Mouse (Mus musculus) lung, embryonic 15.5 days (tissue): ENCODE results near the gene Atp1a3. TPM values are rescaled to one million over a fixed set of nuclear protein-coding genes. Genes with fewer than 3 reads are reported as not detected.

Source experiments
- ATAC-seq: fragments of 200-750 bp; cut with Nextera tagmentation; 2 replicates; pipeline ENCODE4 v1.8.0; 2017; ENCODE audit warnings: moderate number of reproducible peaks, borderline replicate concordance; ENCODE audit not compliant: low FRiP score, low TSS enrichment; ENCODE audit errors: extremely low read depth
- H3K27ac ChIP-seq: fragments of 300-500 bp; sonication (generic); 2 replicates; pipeline ENCODE4 v1.5.1; 2015; ENCODE audit warnings: moderate library complexity, mild to moderate bottlenecking, inconsistent platforms
- H3K27me3 ChIP-seq: fragments of 300-500 bp; sonication (generic); 2 replicates; pipeline ENCODE4 v1.6.1; 2015; ENCODE audit warnings: inconsistent platforms
- H3K36me3 ChIP-seq: fragments of 300-500 bp; sonication (generic); 2 replicates; pipeline ENCODE4 v1.6.1; 2015; ENCODE audit warnings: inconsistent platforms
- H3K4me1 ChIP-seq: fragments of 300-500 bp; sonication (generic); 2 replicates; pipeline ENCODE4 v1.6.1; 2015; ENCODE audit warnings: inconsistent platforms
- H3K4me2 ChIP-seq: fragments of 300-500 bp; sonication (generic); 2 replicates; pipeline ENCODE4 v1.6.1; 2015; ENCODE audit warnings: inconsistent platforms, mild to moderate bottlenecking, moderate library complexity
- H3K4me3 ChIP-seq: fragments of 300-500 bp; sonication (generic); 2 replicates; pipeline ENCODE4 v1.5.1; 2015; ENCODE audit warnings: mild to moderate bottlenecking, inconsistent platforms
- H3K9ac ChIP-seq: fragments of 300-500 bp; sonication (generic); 2 replicates; pipeline ENCODE4 v1.6.1; 2015; ENCODE audit warnings: inconsistent platforms
- H3K9me3 ChIP-seq: fragments of 300-500 bp; sonication (generic); 2 replicates; pipeline ENCODE4 v1.6.1; 2016; ENCODE audit warnings: inconsistent platforms
- WGBS: fragments of 180-500 bp; shearing (Covaris S2); methylation state at CpG from one replicate; pipeline ENCODE4 v1.1.7; 2015; 5-methylcytosine and 5-hydroxymethylcytosine counted together
- polyA plus RNA-seq: library from polyadenylated mRNA; unstranded; fragments of >200 nt; fragmentation: Nextera tagmentation; extraction: Ambion mirVana; gene quantifications from 2 replicates; pipeline ENCODE4 v1.2.1, GENCODE M21; 2015

Atp1a3 gene
- polyA plus RNA-seq, 1 experiment from 2014 or later: 1.3 TPM

- WGBS: 54% methylated on average over 7 of the region's 7 CpGs
- H3K27ac ChIP-seq: no peak overlapping the region
- H3K27me3 ChIP-seq: peaks cover 21% of the 10 kb centered on the region
- H3K4me1 ChIP-seq: 0 out of 2 replicates have a peak, but pooled peaks cover under 1% of the 10 kb centered on the region
- ATAC-seq: no peak
- no peak overlapping the region for H3K4me3 ChIP-seq
- H3K36me3 ChIP-seq: no peaks in the 10 kb centered on the region
- H3K9me3 ChIP-seq: no peaks in the 10 kb centered on the region
- no peak overlapping the region for H3K9ac ChIP-seq
- H3K4me2 ChIP-seq: no peak overlapping the region
Observed at GRCm38 (mm10) chr7:25000211-25000610, 5.5 kb downstream of the Atp1a3 start.

- 61% methylated on average over 6 of the region's 6 CpGs for WGBS
Observed at GRCm38 (mm10) chr7:24993081-24993480, 12.7 kb downstream of the Atp1a3 start.

GRCm38 (mm10) chr7:24990478-24990877 is 15.3 kb downstream of the Atp1a3 start:
- Histone ChIP-seq H3K4me2 (no peak overlapping the region), H3K4me3 (no peak overlapping the region), H3K9ac (no peak overlapping the region), H3K27me3 (no peaks in the 10 kb centered on the region), H3K4me1 (no peaks in the 10 kb centered on the region), H3K36me3 (no peaks in the 10 kb centered on the region), H3K27ac (no peak overlapping the region), H3K9me3 (no peaks in the 10 kb centered on the region)
- ATAC-seq: no peak
- WGBS: 84% methylated on average over 8 of the region's 8 CpGs

More at GRCm38 (mm10) chr7:24993081-24993480, 12.7 kb downstream of the Atp1a3 start:
- Histone ChIP-seq H3K27me3 (no peaks in the 10 kb centered on the region), H3K4me1 (no peaks in the 10 kb centered on the region), H3K9me3 (no peaks in the 10 kb centered on the region), H3K4me3 (no peak overlapping the region), H3K4me2 (no peak overlapping the region), H3K36me3 (no peaks in the 10 kb centered on the region), H3K27ac (no peak overlapping the region), H3K9ac (no peak overlapping the region)
- no peak for ATAC-seq

- Histone ChIP-seq H3K4me3 (no peak overlapping the region), H3K9me3 (no peaks in the 10 kb centered on the region), H3K27me3 (no peaks in the 10 kb centered on the region), H3K27ac (no peak overlapping the region), H3K4me1 (no peaks in the 10 kb centered on the region), H3K36me3 (no peaks in the 10 kb centered on the region), H3K4me2 (no peak overlapping the region), H3K9ac (no peak overlapping the region)
- ATAC-seq: no peak
- 76% methylated on average over 14 of the region's 14 CpGs for WGBS
Observed at GRCm38 (mm10) chr7:24987941-24988340, 17.8 kb downstream of the Atp1a3 start.

- no peaks in the 10 kb centered on the region for H3K9me3 ChIP-seq
- H3K9ac ChIP-seq: no peak overlapping the region
- no peak for ATAC-seq
- H3K4me2 ChIP-seq: no peak overlapping the region
- no peaks in the 10 kb centered on the region for H3K4me1 ChIP-seq
- WGBS: 65% methylated on average over 5 of the region's 5 CpGs
- no peaks in the 10 kb centered on the region for H3K27me3 ChIP-seq
- no peak overlapping the region for H3K4me3 ChIP-seq
- no peaks in the 10 kb centered on the region for H3K36me3 ChIP-seq
- H3K27ac ChIP-seq: no peak overlapping the region
Observed at GRCm38 (mm10) chr7:24985799-24986198, 20.0 kb downstream of the Atp1a3 start.

GRCm38 (mm10) chr7:24984307-24984706 is 21.5 kb downstream of the Atp1a3 start:
- no peak overlapping the region for H3K4me3 ChIP-seq
- no peak overlapping the region for H3K9ac ChIP-seq
- H3K27me3 ChIP-seq: no peaks in the 10 kb centered on the region
- H3K4me1 ChIP-seq: no peaks in the 10 kb centered on the region
- H3K27ac ChIP-seq: no peak overlapping the region
- WGBS: 86% methylated on average over 2 of the region's 2 CpGs
- no peaks in the 10 kb centered on the region for H3K36me3 ChIP-seq
- H3K4me2 ChIP-seq: no peak overlapping the region
- ATAC-seq: no peak
- H3K9me3 ChIP-seq: no peaks in the 10 kb centered on the region

GRCm38 (mm10) chr7:24983396-24983795 is 22.4 kb downstream of the Atp1a3 start:
- Histone ChIP-seq H3K9ac (no peak overlapping the region), H3K4me2 (no peak overlapping the region), H3K36me3 (no peaks in the 10 kb centered on the region), H3K4me3 (no peak overlapping the region), H3K27me3 (no peaks in the 10 kb centered on the region), H3K4me1 (no peaks in the 10 kb centered on the region), H3K27ac (no peak overlapping the region), H3K9me3 (no peaks in the 10 kb centered on the region)
- ATAC-seq: no peak
- 75% methylated on average over 5 of the region's 5 CpGs for WGBS

GRCm38 (mm10) chr7:24980439-24980838 is 25.3 kb downstream of the Atp1a3 start:
- Histone ChIP-seq H3K9ac (no peak overlapping the region), H3K27ac (no peak overlapping the region), H3K4me3 (no peak overlapping the region), H3K4me1 (no peaks in the 10 kb centered on the region), H3K9me3 (no peaks in the 10 kb centered on the region), H3K36me3 (no peaks in the 10 kb centered on the region), H3K27me3 (no peaks in the 10 kb centered on the region), H3K4me2 (no peak overlapping the region)
- no peak for ATAC-seq
- 67% methylated on average over 7 of the region's 7 CpGs for WGBS

GRCm38 (mm10) chr7:24978781-24979180 is 27.0 kb downstream of the Atp1a3 start:
- Histone ChIP-seq H3K36me3 (no peaks in the 10 kb centered on the region), H3K27me3 (no peaks in the 10 kb centered on the region), H3K4me3 (no peak overlapping the region), H3K27ac (no peak overlapping the region), H3K9ac (no peak overlapping the region), H3K9me3 (no peaks in the 10 kb centered on the region), H3K4me1 (no peaks in the 10 kb centered on the region), H3K4me2 (no peak overlapping the region)
- ATAC-seq: no peak
- 81% methylated on average over 7 of the region's 7 CpGs for WGBS

GRCm38 (mm10) chr7:24974893-24975595 is 30.7 kb downstream of the Atp1a3 start:
- Histone ChIP-seq H3K4me2 (no peak overlapping the region), H3K36me3 (no peaks in the 10 kb centered on the region), H3K9ac (no peak overlapping the region), H3K27me3 (no peaks in the 10 kb centered on the region), H3K27ac (no peak overlapping the region), H3K9me3 (no peaks in the 10 kb centered on the region), H3K4me3 (no peak overlapping the region), H3K4me1 (peaks cover 5% of the 10 kb centered on the region)
- ATAC-seq: no peak
- 29% methylated on average over 9 of the region's 9 CpGs for WGBS

- Histone ChIP-seq H3K27ac (no peak overlapping the region), H3K27me3 (no peaks in the 10 kb centered on the region), H3K4me2 (no peak overlapping the region), H3K9me3 (no peaks in the 10 kb centered on the region), H3K4me1 (peaks cover 5% of the 10 kb centered on the region), H3K36me3 (peaks cover 3% of the 10 kb centered on the region; the same call in 1 of the 2 replicates), H3K9ac (no peak overlapping the region), H3K4me3 (no peak overlapping the region)
- no peak for ATAC-seq
- 51% methylated on average over 5 of the region's 5 CpGs for WGBS
Observed at GRCm38 (mm10) chr7:24973902-24974301, 31.9 kb downstream of the Atp1a3 start.

- no peaks in the 10 kb centered on the region for H3K9me3 ChIP-seq
- H3K27me3 ChIP-seq: no peaks in the 10 kb centered on the region
- H3K9ac ChIP-seq: no peak overlapping the region
- H3K4me2 ChIP-seq: no peak overlapping the region
- no peak overlapping the region for H3K4me3 ChIP-seq
- H3K4me1 ChIP-seq: peaks cover 5% of the 10 kb centered on the region
- H3K27ac ChIP-seq: no peak overlapping the region
- H3K36me3 ChIP-seq: peaks cover 3% of the 10 kb centered on the region; the same call in 1 of the 2 replicates
- no peak for ATAC-seq
- WGBS: 73% methylated on average over 4 of the region's 4 CpGs
Observed at GRCm38 (mm10) chr7:24973208-24973607, 32.5 kb downstream of the Atp1a3 start.
